Mouse (Mus musculus): ENCODE data around the gene Trdmt1.

Gene Trdmt1

GRCm38 (mm10) chr2:13499196-13499595 is 45.3 kb downstream of the Trdmt1 start:
- DNase-seq (ENCODE audit: low spot score in 2 of 2), result no peak

DNA sequence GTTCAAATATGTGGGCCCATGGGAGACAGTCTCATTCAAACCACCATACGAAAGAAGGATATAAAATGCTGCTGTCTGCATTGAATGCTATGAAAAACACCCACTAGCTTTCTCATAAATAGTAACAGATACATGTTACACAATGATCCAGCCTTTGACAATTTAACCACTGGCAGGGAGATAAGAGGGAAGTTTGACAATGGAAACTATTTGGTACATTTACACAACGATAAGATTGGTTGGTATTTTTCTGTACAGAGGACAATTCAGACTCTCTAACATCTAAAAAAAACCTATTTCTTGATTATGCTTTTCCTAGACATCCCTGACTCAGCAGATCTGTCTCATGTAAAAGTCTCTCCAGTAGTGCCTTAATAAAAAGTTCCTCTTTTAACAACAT is 48.4 kb downstream of the Trdmt1 start:
- DNase-seq (ENCODE audit: low spot score in 2 of 2), result no peak

GRCm38 (mm10) chr2:13492927-13493326 is 51.5 kb downstream of the Trdmt1 start:
- DNase-seq (ENCODE audit: low spot score in 2 of 2), result no peak

- DNase-seq (ENCODE audit: low spot score in 2 of 2), result no peak
Measured at GRCm38 (mm10) chr2:13491734-13492133, 52.7 kb downstream of the Trdmt1 start, which contains the start of gene Cubn. Gene Cubn, minus strand, starts transcription at chr2:13491813.

GRCm38 (mm10) chr2:13490480-13490879 is 54.0 kb downstream of the Trdmt1 start:
- DNase-seq (ENCODE audit: low spot score in 2 of 2), result no peak

- no peak for DNase-seq (ENCODE audit: low spot score in 2 of 2)
Measured at GRCm38 (mm10) chr2:13486470-13486869, 58.0 kb downstream of the Trdmt1 start.

GRCm38 (mm10) chr2:13484566-13484965 is 59.9 kb downstream of the Trdmt1 start:
- no peak for DNase-seq (ENCODE audit: low spot score in 2 of 2)

- DNase-seq (ENCODE audit: low spot score in 2 of 2), result no peak
Measured at GRCm38 (mm10) chr2:13480744-13481143, 63.7 kb downstream of the Trdmt1 start.

GRCm38 (mm10) chr2:13479165-13479564 is 65.3 kb downstream of the Trdmt1 start:
- no peak for DNase-seq (ENCODE audit: low spot score in 2 of 2)

DNA sequence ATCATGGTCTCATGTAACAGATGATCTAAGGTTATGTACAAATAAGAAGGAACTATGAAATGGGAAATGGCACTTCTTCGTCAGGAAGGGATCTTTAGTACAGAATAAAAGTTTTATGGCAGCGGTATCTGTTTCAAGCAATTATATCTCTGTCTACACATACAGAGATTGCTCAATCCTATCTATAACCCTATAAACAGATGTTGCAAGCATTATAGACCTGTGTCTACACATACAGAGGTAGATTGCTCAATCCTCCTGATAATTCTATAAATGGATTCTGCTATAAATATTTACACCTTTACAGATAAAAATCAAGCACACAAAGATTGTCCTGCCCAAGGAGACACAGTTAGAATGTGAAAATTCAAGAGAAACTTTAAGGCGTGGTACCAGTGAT is 74.4 kb downstream of the Trdmt1 start:
- no peak for DNase-seq (ENCODE audit: low spot score in 2 of 2)

DNA sequence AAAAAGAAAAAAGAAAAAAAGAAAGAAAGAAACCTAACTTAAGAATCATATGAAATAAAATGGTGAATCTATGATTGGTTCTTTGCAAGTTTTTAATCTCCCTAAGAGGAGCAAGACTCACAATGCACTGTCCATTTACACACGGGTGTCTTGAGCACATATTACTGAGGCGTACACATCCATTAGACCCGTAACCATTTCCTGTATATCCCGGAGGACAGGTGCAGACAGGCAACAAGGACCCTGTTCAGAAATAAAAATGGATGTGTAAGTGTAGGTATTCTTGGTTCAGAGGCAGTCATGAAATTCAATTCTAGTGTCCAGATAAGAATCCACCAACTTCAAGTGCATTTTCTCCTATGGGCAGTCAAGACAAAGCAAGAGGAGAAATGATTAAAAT is 74.8 kb downstream of the Trdmt1 start:
- no peak for DNase-seq (ENCODE audit: low spot score in 2 of 2)

- DNase-seq (ENCODE audit: low spot score in 2 of 2), result no peak
Measured at GRCm38 (mm10) chr2:13466685-13467084, 77.8 kb downstream of the Trdmt1 start.

Data from right cerebral cortex, adult 2 months (tissue).